Mouse (Mus musculus): ENCODE data around the gene Gm8773. TPM values are rescaled to one million over a fixed set of nuclear protein-coding genes. Genes with fewer than 3 reads are reported as not detected.

The Gm8773 gene
- polyA plus RNA-seq (2012; fragmentation: generic; extraction: Trizol): 0.67 TPM
- long read RNA-seq, experiment 1, partial matches to known transcripts: 0 of 5 reads
- long read RNA-seq, experiment 1, other reads (novel, unspliced or antisense): 1 of 5 reads
- long read RNA-seq, experiment 2, partial matches to known transcripts: 0 of 2 reads
- long read RNA-seq, experiment 2, other reads (novel, unspliced or antisense): 0 of 2 reads

GRCm38 (mm10) chr5:5573749-5574317, at the start of gene Gm8773:
Gene Gm8773 (plus strand): TSS chr5:5573799.
- Histone ChIP-seq H3K36me3 (ENCODE audit: control insufficient read depth, insufficient read depth) (no peaks in the 10 kb centered on the region), H3K27me3 (ENCODE audit: control insufficient read depth, insufficient read depth, insufficient read length) (no peaks in the 10 kb centered on the region), H3K4me3 (ENCODE audit: insufficient read depth, poor library complexity, severe bottlenecking) (peak within 1 kb of the TSS; percentile 41), H3ac (ENCODE audit: control insufficient read depth, insufficient read length, low read depth) (peak within 1 kb of the TSS; percentile 60), H3K79me2 (ENCODE audit: control insufficient read depth, insufficient read depth) (no peaks in the 10 kb centered on the region), H3K79me3 (ENCODE audit: low read depth) (no peaks in the 10 kb centered on the region)
- TF ChIP-seq CEBPB (IDR thresholded peaks at IDR 0.05; ENCODE audit: low read depth) (no peak), MYOG (IDR thresholded peaks at IDR 0.05; ENCODE audit: control insufficient read depth, extremely low read depth, insufficient read length) (no peak), FOSL1 (IDR thresholded peaks at IDR 0.05; ENCODE audit: insufficient read depth, low read length, poor library complexity, severe bottlenecking) (no peak)

- H3K79me2 ChIP-seq (ENCODE audit: control insufficient read depth, insufficient read depth): no peaks in the 10 kb centered on the region
- no peaks in the 10 kb centered on the region for H3K79me3 ChIP-seq (ENCODE audit: low read depth)
These were observed 39.8 kb upstream of the Gm8773 start for GRCm38 (mm10) chr5:5533656-5534420.

GRCm38 (mm10) chr5:5536131-5536530, 37.5 kb upstream of the Gm8773 start:
- Histone ChIP-seq H3K79me2 (ENCODE audit: control insufficient read depth, insufficient read depth) (no peaks in the 10 kb centered on the region), H3K36me3 (ENCODE audit: control insufficient read depth, insufficient read depth) (peaks cover 31% of the 10 kb centered on the region), H3K4me3 (ENCODE audit: insufficient read depth, poor library complexity, severe bottlenecking) (no peak overlapping the region), H3ac (ENCODE audit: control insufficient read depth, insufficient read length, low read depth) (no peak overlapping the region), H3K79me3 (ENCODE audit: low read depth) (no peaks in the 10 kb centered on the region), H3K27me3 (ENCODE audit: control insufficient read depth, insufficient read depth, insufficient read length) (no peaks in the 10 kb centered on the region)
- TF ChIP-seq FOSL1 (IDR thresholded peaks at IDR 0.05; ENCODE audit: insufficient read depth, low read length, poor library complexity, severe bottlenecking) (no peak), CTCF (IDR thresholded peaks at IDR 0.05; ENCODE audit: control insufficient read depth, insufficient read depth, insufficient read length) (no peak), CEBPB (IDR thresholded peaks at IDR 0.05; ENCODE audit: low read depth) (no peak), MYOG (IDR thresholded peaks at IDR 0.05; ENCODE audit: control insufficient read depth, extremely low read depth, insufficient read length) (no peak), USF1 (IDR thresholded peaks at IDR 0.05; ENCODE audit: low read depth) (no peak), MAX (IDR thresholded peaks at IDR 0.05) (no peak), MYOD1 (IDR thresholded peaks at IDR 0.05; ENCODE audit: control insufficient read depth, insufficient read length, low read depth) (no peak)

More at GRCm38 (mm10) chr5:5533656-5534420, 39.8 kb upstream of the Gm8773 start:
- no peaks in the 10 kb centered on the region for H3K27me3 ChIP-seq (ENCODE audit: control insufficient read depth, insufficient read depth, insufficient read length)
- peaks cover 16% of the 10 kb centered on the region for H3K36me3 ChIP-seq (ENCODE audit: control insufficient read depth, insufficient read depth)
- H3K4me3 ChIP-seq (ENCODE audit: insufficient read depth, poor library complexity, severe bottlenecking): no peak overlapping the region
- H3ac ChIP-seq (ENCODE audit: control insufficient read depth, insufficient read length, low read depth): no peak overlapping the region
- TF ChIP-seq USF1 (IDR thresholded peaks at IDR 0.05; ENCODE audit: low read depth): no peak
- no peak for TF ChIP-seq CTCF (IDR thresholded peaks at IDR 0.05; ENCODE audit: control insufficient read depth, insufficient read depth, insufficient read length)
- TF ChIP-seq CEBPB (IDR thresholded peaks at IDR 0.05; ENCODE audit: low read depth): no peak
- TF ChIP-seq MYOG (IDR thresholded peaks at IDR 0.05; ENCODE audit: control insufficient read depth, extremely low read depth, insufficient read length): no peak
- TF ChIP-seq MYOD1 (IDR thresholded peaks at IDR 0.05; ENCODE audit: control insufficient read depth, insufficient read length, low read depth): no peak
- TF ChIP-seq MAX (IDR thresholded peaks at IDR 0.05): no peak
- no peak for TF ChIP-seq FOSL1 (IDR thresholded peaks at IDR 0.05; ENCODE audit: insufficient read depth, low read length, poor library complexity, severe bottlenecking)

GRCm38 (mm10) chr5:5539771-5540170, 33.8 kb upstream of the Gm8773 start:
- H3K27me3 ChIP-seq (ENCODE audit: control insufficient read depth, insufficient read depth, insufficient read length): no peaks in the 10 kb centered on the region
- peaks cover 60% of the 10 kb centered on the region for H3K36me3 ChIP-seq (ENCODE audit: control insufficient read depth, insufficient read depth)
- H3K79me2 ChIP-seq (ENCODE audit: control insufficient read depth, insufficient read depth): no peaks in the 10 kb centered on the region
- TF ChIP-seq MAX (IDR thresholded peaks at IDR 0.05) (no peak), MYOG (IDR thresholded peaks at IDR 0.05; ENCODE audit: control insufficient read depth, extremely low read depth, insufficient read length) (no peak), CEBPB (IDR thresholded peaks at IDR 0.05; ENCODE audit: low read depth) (no peak), USF1 (IDR thresholded peaks at IDR 0.05; ENCODE audit: low read depth) (no peak), MYOD1 (IDR thresholded peaks at IDR 0.05; ENCODE audit: control insufficient read depth, insufficient read length, low read depth) (no peak), FOSL1 (IDR thresholded peaks at IDR 0.05; ENCODE audit: insufficient read depth, low read length, poor library complexity, severe bottlenecking) (no peak), CTCF (IDR thresholded peaks at IDR 0.05; ENCODE audit: control insufficient read depth, insufficient read depth, insufficient read length) (no peak)
- H3K79me3 ChIP-seq (ENCODE audit: low read depth): no peaks in the 10 kb centered on the region
- no peak overlapping the region for H3ac ChIP-seq (ENCODE audit: control insufficient read depth, insufficient read length, low read depth)
- no peak overlapping the region for H3K4me3 ChIP-seq (ENCODE audit: insufficient read depth, poor library complexity, severe bottlenecking)

- Histone ChIP-seq H3K79me2 (ENCODE audit: control insufficient read depth, insufficient read depth) (no peaks in the 10 kb centered on the region), H3K4me3 (ENCODE audit: insufficient read depth, poor library complexity, severe bottlenecking) (no peak overlapping the region), H3K79me3 (ENCODE audit: low read depth) (no peaks in the 10 kb centered on the region), H3K36me3 (ENCODE audit: control insufficient read depth, insufficient read depth) (peaks cover 62% of the 10 kb centered on the region), H3K27me3 (ENCODE audit: control insufficient read depth, insufficient read depth, insufficient read length) (no peaks in the 10 kb centered on the region), H3ac (ENCODE audit: control insufficient read depth, insufficient read length, low read depth) (no peak overlapping the region)
- no peak for TF ChIP-seq FOSL1 (IDR thresholded peaks at IDR 0.05; ENCODE audit: insufficient read depth, low read length, poor library complexity, severe bottlenecking)
- no peak for TF ChIP-seq CEBPB (IDR thresholded peaks at IDR 0.05; ENCODE audit: low read depth)
- TF ChIP-seq MYOD1 (IDR thresholded peaks at IDR 0.05; ENCODE audit: control insufficient read depth, insufficient read length, low read depth): no peak
- TF ChIP-seq MAX (IDR thresholded peaks at IDR 0.05): no peak
- TF ChIP-seq CTCF (IDR thresholded peaks at IDR 0.05; ENCODE audit: control insufficient read depth, insufficient read depth, insufficient read length): no peak
- no peak for TF ChIP-seq MYOG (IDR thresholded peaks at IDR 0.05; ENCODE audit: control insufficient read depth, extremely low read depth, insufficient read length)
- TF ChIP-seq USF1 (IDR thresholded peaks at IDR 0.05; ENCODE audit: low read depth): no peak
These were observed 33.2 kb upstream of the Gm8773 start for GRCm38 (mm10) chr5:5540385-5540784.
